Mouse (Mus musculus) C2C12 (cell line): ENCODE measurements at regions not wholly inside any gene's neighbourhood (a gene's known extent, or its start where the extent isn't known, plus 50 kb on each side); places are given as distances from the start of the nearest gene placed in this dataset.

Source experiments
- H3K27me3 ChIP-seq: one replicate; pipeline ENCODE4 v1.6.1; 2011; ENCODE audit not compliant: control insufficient read depth, insufficient read depth, insufficient read length
- H3K36me3 ChIP-seq: one replicate; pipeline ENCODE4 v1.6.1; 2011; ENCODE audit not compliant: control insufficient read depth, insufficient read depth
- H3K4me3 ChIP-seq: one replicate; pipeline ENCODE4 v1.5.1; 2011; ENCODE audit warnings: mild to moderate bottlenecking, control low read depth; ENCODE audit not compliant: poor library complexity, insufficient read depth, severe bottlenecking
- H3K79me2 ChIP-seq: one replicate; pipeline ENCODE4 v1.6.1; 2011; ENCODE audit not compliant: control insufficient read depth, insufficient read depth
- H3K79me3 ChIP-seq: one replicate; pipeline ENCODE4 v1.6.1; 2011; ENCODE audit warnings: low read depth, control low read depth
- H3ac ChIP-seq: one replicate; pipeline ENCODE3; 2011; ENCODE audit warnings: low read depth; ENCODE audit not compliant: control insufficient read depth, insufficient read length
- CEBPB ChIP-seq: IDR thresholded peaks from one replicate; pipeline ENCODE4 v1.6.1; 2011; ENCODE audit warnings: low read depth, mild to moderate bottlenecking, control low read depth, moderate library complexity
- CTCF ChIP-seq: IDR thresholded peaks from one replicate; pipeline ENCODE4 v1.5.1; 2011; ENCODE audit not compliant: control insufficient read depth, insufficient read depth, insufficient read length
- FOSL1 ChIP-seq: IDR thresholded peaks from one replicate; pipeline ENCODE4 v1.8.0; 2011; ENCODE audit warnings: mild to moderate bottlenecking, low read length; ENCODE audit not compliant: poor library complexity, insufficient read depth, severe bottlenecking
- MAX ChIP-seq: IDR thresholded peaks from one replicate; pipeline ENCODE4 v1.6.1; 2011; ENCODE audit warnings: mild to moderate bottlenecking, control low read depth
- MYOD1 ChIP-seq: IDR thresholded peaks from one replicate; pipeline ENCODE4 v1.6.1; 2011; ENCODE audit warnings: low read depth; ENCODE audit not compliant: control insufficient read depth, insufficient read length
- MYOG ChIP-seq: IDR thresholded peaks from one replicate; pipeline ENCODE4 v1.6.1; 2011; ENCODE audit not compliant: control insufficient read depth, insufficient read length; ENCODE audit errors: extremely low read depth
- USF1 ChIP-seq: IDR thresholded peaks from one replicate; pipeline ENCODE4 v1.6.1; 2011; ENCODE audit warnings: low read depth, mild to moderate bottlenecking, control low read depth, moderate library complexity

- Histone ChIP-seq H3K4me3 (no peak overlapping the region), H3ac (no peak overlapping the region), H3K79me3 (no peaks in the 10 kb centered on the region), H3K36me3 (no peaks in the 10 kb centered on the region), H3K27me3 (no peaks in the 10 kb centered on the region), H3K79me2 (no peaks in the 10 kb centered on the region)
- TF ChIP-seq MYOG = no peak
- TF ChIP-seq FOSL1 = no peak
- TF ChIP-seq MAX = no peak
- TF ChIP-seq MYOD1 = no peak
- no peak for TF ChIP-seq USF1
- no peak for TF ChIP-seq CTCF
- no peak for TF ChIP-seq CEBPB
Observed at GRCm38 (mm10) chr8:127965341-127965740, 393.1 kb upstream of the Nrp1 start.

- Histone ChIP-seq H3ac (no peak overlapping the region), H3K4me3 (no peak overlapping the region), H3K36me3 (no peaks in the 10 kb centered on the region), H3K79me3 (no peaks in the 10 kb centered on the region), H3K79me2 (no peaks in the 10 kb centered on the region), H3K27me3 (no peaks in the 10 kb centered on the region)
- TF ChIP-seq CTCF (no peak), MYOG (no peak), FOSL1 (no peak)
Observed at GRCm38 (mm10) chr8:127968026-127968425, 390.4 kb upstream of the Nrp1 start.

DNA sequence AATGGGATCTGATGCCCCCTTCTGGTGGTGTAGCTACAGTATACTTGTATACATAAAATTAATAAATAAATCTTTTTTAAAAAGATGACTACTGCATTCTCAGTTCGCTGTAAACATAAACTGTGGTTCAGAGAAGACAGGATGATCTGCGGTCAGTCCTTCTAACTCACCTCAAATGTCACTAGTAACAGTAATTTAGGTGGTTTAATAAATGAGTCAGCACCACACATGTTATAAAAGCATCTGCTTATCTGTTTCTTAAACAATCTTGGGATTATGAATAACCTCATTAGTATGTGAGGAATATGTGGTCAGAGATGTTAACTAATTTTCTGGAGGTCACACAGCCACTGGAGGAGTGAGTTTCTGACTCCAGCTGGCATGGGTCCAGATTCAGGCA lies 385.2 kb upstream of the Nrp1 start:
- H3ac ChIP-seq = no peak overlapping the region
- H3K36me3 ChIP-seq = no peaks in the 10 kb centered on the region
- no peaks in the 10 kb centered on the region for H3K79me3 ChIP-seq
- no peak overlapping the region for H3K4me3 ChIP-seq
- TF ChIP-seq FOSL1 (peak; percentile 86), MYOD1 (no peak), MAX (no peak), MYOG (no peak), CTCF (no peak), USF1 (no peak), CEBPB (no peak)
- H3K79me2 ChIP-seq = no peaks in the 10 kb centered on the region
- H3K27me3 ChIP-seq = no peaks in the 10 kb centered on the region

DNA sequence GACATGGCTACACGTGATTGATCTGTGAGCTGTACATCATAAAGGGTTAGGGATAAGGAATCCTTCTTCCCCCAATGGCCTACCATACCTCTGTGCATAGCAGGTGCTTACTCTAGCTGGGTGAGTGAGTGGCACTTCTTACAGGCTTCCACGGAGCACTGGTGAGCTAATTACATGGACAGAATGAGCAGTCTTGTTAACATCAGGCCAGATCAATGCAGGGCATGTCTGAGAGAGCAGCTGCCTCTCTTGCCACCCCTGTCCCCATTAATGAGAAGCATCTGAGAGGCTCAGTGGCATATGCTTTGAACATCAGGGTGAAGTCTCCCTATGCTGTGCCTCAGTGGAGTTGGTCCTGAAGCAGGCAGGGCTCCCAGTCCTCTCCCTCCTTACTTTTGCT lies 380.7 kb upstream of the Nrp1 start:
- H3K79me3 ChIP-seq = no peaks in the 10 kb centered on the region
- no peak overlapping the region for H3K4me3 ChIP-seq
- H3K79me2 ChIP-seq = no peaks in the 10 kb centered on the region
- H3ac ChIP-seq = no peak overlapping the region
- no peaks in the 10 kb centered on the region for H3K36me3 ChIP-seq
- H3K27me3 ChIP-seq = no peaks in the 10 kb centered on the region
- no peak for TF ChIP-seq MAX
- TF ChIP-seq CEBPB = no peak
- TF ChIP-seq FOSL1 = no peak
- no peak for TF ChIP-seq MYOD1
- no peak for TF ChIP-seq USF1
- TF ChIP-seq MYOG = no peak
- no peak for TF ChIP-seq CTCF

- TF ChIP-seq MYOD1 (no peak), USF1 (no peak), MYOG (no peak), CEBPB (no peak), MAX (no peak), FOSL1 (no peak), CTCF (no peak)
- Histone ChIP-seq H3ac (no peak overlapping the region), H3K36me3 (no peaks in the 10 kb centered on the region), H3K79me2 (no peaks in the 10 kb centered on the region), H3K4me3 (no peak overlapping the region), H3K27me3 (no peaks in the 10 kb centered on the region), H3K79me3 (no peaks in the 10 kb centered on the region)
Observed at GRCm38 (mm10) chr8:127979180-127980030, 379.0 kb upstream of the Nrp1 start.

DNA sequence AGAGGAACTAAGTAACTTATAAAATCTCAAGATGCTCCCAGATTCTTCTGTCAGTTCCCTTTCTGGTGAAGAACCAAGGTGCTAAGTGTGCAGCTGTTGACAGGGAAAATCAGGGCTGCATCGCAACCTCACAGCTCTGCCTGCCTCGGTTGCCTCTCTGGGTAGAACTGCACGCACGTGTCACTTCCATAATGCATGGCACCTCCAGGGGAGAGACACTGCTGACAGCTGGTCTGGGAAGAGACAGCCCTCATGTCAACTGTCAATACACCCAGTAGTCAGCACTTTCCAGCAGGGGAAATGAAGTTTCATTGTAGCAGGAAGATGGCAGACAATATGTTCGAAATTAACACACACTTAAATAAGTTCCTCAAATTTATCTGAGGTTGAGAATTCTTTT lies 376.2 kb upstream of the Nrp1 start:
- Histone ChIP-seq H3K36me3 (no peaks in the 10 kb centered on the region), H3ac (no peak overlapping the region), H3K79me3 (no peaks in the 10 kb centered on the region), H3K27me3 (no peaks in the 10 kb centered on the region), H3K4me3 (no peak overlapping the region), H3K79me2 (no peaks in the 10 kb centered on the region)
- no peak for TF ChIP-seq USF1
- TF ChIP-seq CTCF = no peak
- TF ChIP-seq MYOG = no peak
- no peak for TF ChIP-seq MAX
- TF ChIP-seq CEBPB = no peak
- no peak for TF ChIP-seq MYOD1
- TF ChIP-seq FOSL1 = no peak
